Mouse (Mus musculus) adrenal gland, adult 8-10 months (tissue): ENCODE measurements around the gene Mst1. TPM values are rescaled to one million over a fixed set of nuclear protein-coding genes. Genes with fewer than 3 reads are reported as not detected.

Source experiments
- DNase-seq: peaks from one replicate; pipeline ENCODE4 v3.0.0; 2022
- total RNA-seq, 4 experiments: library from RNA; stranded (reverse); gene quantifications; 2 replicates each; pipeline ENCODE4 v1.2.4; 2022

The Mst1 gene
- total RNA-seq, 4 experiments from 2014 or later, result 0.10 TPM; not detected in 3

- peak; percentile 69 for DNase-seq
These were observed 23.0 kb upstream of the Mst1 start for GRCm38 (mm10) chr9:108057262-108057562.

- no peak for DNase-seq
These were observed 21.9 kb upstream of the Mst1 start for GRCm38 (mm10) chr9:108058291-108058690.

- no peak for DNase-seq
These were observed 18.1 kb upstream of the Mst1 start for GRCm38 (mm10) chr9:108062142-108062541.

GRCm38 (mm10) chr9:108063361-108063760 is 16.9 kb upstream of the Mst1 start:
- DNase-seq, result peak; percentile 1

GRCm38 (mm10) chr9:108065491-108066011 is 14.7 kb upstream of the Mst1 start:
- no peak for DNase-seq

GRCm38 (mm10) chr9:108067199-108067598 is 13.0 kb upstream of the Mst1 start:
- DNase-seq, result no peak

GRCm38 (mm10) chr9:108067900-108068299 is 12.3 kb upstream of the Mst1 start:
- peak; percentile 64 for DNase-seq

- no peak for DNase-seq
These were observed 11.2 kb upstream of the Mst1 start for GRCm38 (mm10) chr9:108069007-108069406.

GRCm38 (mm10) chr9:108069529-108069928 is 10.7 kb upstream of the Mst1 start:
- no peak for DNase-seq

GRCm38 (mm10) chr9:108071801-108072200 is 8.4 kb upstream of the Mst1 start:
- no peak for DNase-seq

- DNase-seq, result no peak
These were observed 7.7 kb upstream of the Mst1 start for GRCm38 (mm10) chr9:108072481-108072924.

GRCm38 (mm10) chr9:108073141-108073930 is 6.9 kb upstream of the Mst1 start:
- no peak for DNase-seq

GRCm38 (mm10) chr9:108082549-108082948 is 2.3 kb downstream of the Mst1 start:
- DNase-seq, result no peak

GRCm38 (mm10) chr9:108082988-108083431 is 2.8 kb downstream of the Mst1 start, which contains the start of gene Rnf123:
Rnf123 (minus strand) TSS chr9:108083346.
- DNase-seq, result no peak

- no peak for DNase-seq
These were observed 3.3 kb downstream of the Mst1 start for GRCm38 (mm10) chr9:108083561-108083960.

- DNase-seq, result no peak
These were observed 5.0 kb downstream of the Mst1 start for GRCm38 (mm10) chr9:108085261-108085660.

- no peak for DNase-seq
These were observed 10.4 kb downstream of the Mst1 start for GRCm38 (mm10) chr9:108090611-108091120.

GRCm38 (mm10) chr9:108093586-108093985 is 13.3 kb downstream of the Mst1 start:
- DNase-seq, result no peak

- DNase-seq, result peak; percentile 94
These were observed 14.1 kb downstream of the Mst1 start, which contains the start of gene Apeh for GRCm38 (mm10) chr9:108094184-108094941. Apeh (minus strand) TSS chr9:108094606.

- no peak for DNase-seq
These were observed 14.8 kb downstream of the Mst1 start for GRCm38 (mm10) chr9:108094998-108095411.

GRCm38 (mm10) chr9:108095518-108095917 is 15.3 kb downstream of the Mst1 start:
- no peak for DNase-seq

- DNase-seq, result no peak
These were observed 15.9 kb downstream of the Mst1 start for GRCm38 (mm10) chr9:108095949-108096712.
